In genomic region chr5:134883077-134883476, GRCm38 (mm10) we compare ENCODE assay signal across 16 mouse cellular contexts. TPM values are rescaled to one million over a fixed set of nuclear protein-coding genes. Genes with fewer than 3 reads are reported as not detected.
DNase-seq lines count a peak whose midpoint lies in the region; ATAC-seq and TF ChIP-seq lines count a peak whose summit lies in the region.
"Had no signal": no experiment of that assay in that cellular context is flagged by ENCODE, and none has a peak within 500 bp of the region (broad histone marks: within the 10 kb centered on the region; RNA-seq: fewer than 3 reads in every experiment).

No protein-coding gene starts in this region.

- peak; percentile 90 for DNase-seq in cerebellum, adult 11-12 months
- peak; percentile 80 to 83 for DNase-seq in cerebellum, postnatal 25 days
- no peak for DNase-seq in spleen, postnatal 4 days (ENCODE audit: low spot score in 2 of 2)
- DNase-seq in left cerebral cortex, adult 2 months (ENCODE audit: extremely low spot score in 1 of 2, low spot score in 2 of 2), result no peak
- DNase-seq: adrenal gland, postnatal 36 days; thymus, postnatal 36 days had no signal

- H3K4me2 ChIP-seq in intestine, embryonic 16.5 days (ENCODE audit: low read depth, low read length), result no peak overlapping the region
- no peak overlapping the region for H3K4me2 ChIP-seq in intestine, postnatal 0 days (replicated peaks; ENCODE audit: low read depth)
- no peak overlapping the region for H3K4me2 ChIP-seq in lung, embryonic 16.5 days (ENCODE audit: low read depth, low read length)
- no peak overlapping the region for H3K4me2 ChIP-seq in forebrain, embryonic 16.5 days (ENCODE audit: low read length)
- H3K4me2 ChIP-seq: limb, embryonic 12.5 days; lung, embryonic 15.5 days had no signal

- no peak overlapping the region for H3K9ac ChIP-seq in intestine, embryonic 16.5 days (ENCODE audit: low read depth, low read length)
- no peak overlapping the region for H3K9ac ChIP-seq in intestine, postnatal 0 days (ENCODE audit: low read depth, low read length)
- H3K9ac ChIP-seq in lung, embryonic 16.5 days (ENCODE audit: low read length), result no peak overlapping the region
- H3K9ac ChIP-seq in forebrain, embryonic 16.5 days (replicated peaks; ENCODE audit: low read depth, low read length), result no peak overlapping the region
- H3K9ac ChIP-seq: limb, embryonic 12.5 days; lung, embryonic 15.5 days had no signal

- H3K27me3 ChIP-seq in intestine, embryonic 16.5 days (replicated peaks; ENCODE audit: control insufficient read depth, insufficient read depth, low read length), result no peaks in the 10 kb centered on the region
- H3K27me3 ChIP-seq in intestine, postnatal 0 days (replicated peaks; ENCODE audit: control insufficient read depth, insufficient read depth, low read length), result no peaks in the 10 kb centered on the region
- no peaks in the 10 kb centered on the region for H3K27me3 ChIP-seq in lung, embryonic 16.5 days (ENCODE audit: control insufficient read depth, insufficient read depth, low read depth, low read length)
- no peaks in the 10 kb centered on the region for H3K27me3 ChIP-seq in forebrain, embryonic 16.5 days (replicated peaks; ENCODE audit: control insufficient read depth, insufficient read depth, low read length)
- H3K27me3 ChIP-seq: limb, embryonic 12.5 days; lung, embryonic 15.5 days had no signal

- 0 out of 2 replicates have a peak, but pooled peaks have one; percentile 36 for ATAC-seq in intestine, embryonic 16.5 days
- ATAC-seq in intestine, postnatal 0 days, result no peak
- ATAC-seq in lung, embryonic 16.5 days (ENCODE audit: low read depth), result peak; percentile 37
- ATAC-seq in forebrain, embryonic 16.5 days, result no peak

- WGBS in intestine, embryonic 16.5 days, result 49% methylated on average over 3 of the region's 3 CpGs
- 52% methylated on average over 3 of the region's 3 CpGs for WGBS in intestine, postnatal 0 days
- WGBS in lung, embryonic 16.5 days, result 54% methylated on average over 3 of the region's 3 CpGs
- 64% methylated on average over 3 of the region's 3 CpGs for WGBS in forebrain, embryonic 16.5 days

- TF ChIP-seq CTCF in intestine, postnatal 0 days (IDR thresholded peaks at IDR 0.05; ENCODE audit: low read depth), result no peak
- TF ChIP-seq CTCF in left cerebral cortex, adult 2 months (IDR thresholded peaks at IDR 0.05), result no peak

- no peaks in the 10 kb centered on the region for H3K4me1 ChIP-seq in intestine, embryonic 16.5 days (ENCODE audit: control insufficient read depth, insufficient read depth, low read length)
- H3K4me1 ChIP-seq in intestine, postnatal 0 days (replicated peaks; ENCODE audit: control insufficient read depth, insufficient read depth, low read length), result no peaks in the 10 kb centered on the region
- H3K4me1 ChIP-seq in lung, embryonic 16.5 days (replicated peaks; ENCODE audit: control insufficient read depth, insufficient read depth, low read length), result peaks cover 5% of the 10 kb centered on the region; the same call in 1 of the 2 replicates
- H3K4me1 ChIP-seq in forebrain, embryonic 16.5 days (replicated peaks; ENCODE audit: control insufficient read depth, insufficient read depth, low read length), result no peaks in the 10 kb centered on the region

- H3K27ac ChIP-seq in intestine, embryonic 16.5 days (ENCODE audit: low read length), result no peak overlapping the region
- H3K27ac ChIP-seq in intestine, postnatal 0 days (ENCODE audit: low read depth, low read length), result no peak overlapping the region
- H3K27ac ChIP-seq in lung, embryonic 16.5 days (ENCODE audit: low read length), result no peak overlapping the region
- H3K27ac ChIP-seq in left cerebral cortex, adult 2 months, result no peak overlapping the region; the same call in 1 of the 2 replicates
- no peak overlapping the region for H3K27ac ChIP-seq in forebrain, embryonic 16.5 days (ENCODE audit: low read length)
- H3K27ac ChIP-seq: limb, embryonic 12.5 days; lung, embryonic 15.5 days had no signal

- no peak overlapping the region for H3K4me3 ChIP-seq in intestine, embryonic 16.5 days (ENCODE audit: low read length)
- H3K4me3 ChIP-seq in intestine, postnatal 0 days (ENCODE audit: low read depth, low read length), result no peak overlapping the region
- H3K4me3 ChIP-seq in lung, embryonic 16.5 days (ENCODE audit: low read length), result no peak overlapping the region
- H3K4me3 ChIP-seq in left cerebral cortex, adult 2 months, result no peak overlapping the region
- H3K4me3 ChIP-seq in forebrain, embryonic 16.5 days (replicated peaks; ENCODE audit: low read length), result no peak overlapping the region
- H3K4me3 ChIP-seq: limb, embryonic 12.5 days; lung, embryonic 15.5 days had no signal

- H3K36me3 ChIP-seq in intestine, embryonic 16.5 days (ENCODE audit: control insufficient read depth, insufficient read depth, low read length), result no peaks in the 10 kb centered on the region
- H3K36me3 ChIP-seq in intestine, postnatal 0 days (ENCODE audit: control insufficient read depth, insufficient read depth), result no peaks in the 10 kb centered on the region
- H3K36me3 ChIP-seq in lung, embryonic 16.5 days (ENCODE audit: control insufficient read depth, insufficient read depth, low read length), result no peaks in the 10 kb centered on the region
- H3K36me3 ChIP-seq in forebrain, embryonic 16.5 days (ENCODE audit: control insufficient read depth, insufficient read depth), result no peaks in the 10 kb centered on the region
- H3K36me3 ChIP-seq: limb, embryonic 12.5 days; lung, embryonic 15.5 days had no signal

- no peaks in the 10 kb centered on the region for H3K9me3 ChIP-seq in intestine, embryonic 16.5 days (ENCODE audit: control insufficient read depth, low read length)
- no peaks in the 10 kb centered on the region for H3K9me3 ChIP-seq in intestine, postnatal 0 days (ENCODE audit: control insufficient read depth)
- H3K9me3 ChIP-seq in lung, embryonic 16.5 days (ENCODE audit: control insufficient read depth, low read length), result no peaks in the 10 kb centered on the region
- no peaks in the 10 kb centered on the region for H3K9me3 ChIP-seq in forebrain, embryonic 16.5 days (ENCODE audit: control insufficient read depth, low read length)
- H3K9me3 ChIP-seq: lung, embryonic 15.5 days had no signal

- intact Hi-C loops in left cerebral cortex, adult 2 months (cut with DNase I), result no loop called here

RNA-seq across cellular contexts. Expression of gene Tmem270, which starts 23.5 kb away (rescaled TPM):
- polyA plus RNA-seq in intestine, embryonic 16.5 days (2015; fragmentation: Nextera tagmentation; extraction: Ambion mirVana), result not detected in 2 replicates
- not detected in 2 replicates for polyA plus RNA-seq in intestine, postnatal 0 days (2015; fragmentation: Nextera tagmentation; extraction: Ambion mirVana)
- not detected in 2 replicates for polyA plus RNA-seq in lung, embryonic 16.5 days (2015; fragmentation: Nextera tagmentation; extraction: Ambion mirVana)
- total RNA-seq in left cerebral cortex, adult 2 months (2021), result not detected
- polyA plus RNA-seq in forebrain, embryonic 16.5 days (2015; fragmentation: Nextera tagmentation; extraction: Ambion mirVana), result not detected in 2 replicates
- total RNA-seq: adrenal gland, postnatal 36 days; CH12.LX; gastrocnemius, postnatal 36 days had no signal
- polyA plus RNA-seq: intestine, embryonic 14.5 days; limb, embryonic 12.5 days; lung, embryonic 15.5 days; spleen, adult 2 months had no signal

RNA-seq across cellular contexts. Expression of gene Cldn13, which starts 32.2 kb away (rescaled TPM):
- 2.1 and 6.4 TPM in 2 replicates for polyA plus RNA-seq in intestine, embryonic 16.5 days (2015; fragmentation: Nextera tagmentation; extraction: Ambion mirVana)
- polyA plus RNA-seq in intestine, postnatal 0 days (2015; fragmentation: Nextera tagmentation; extraction: Ambion mirVana), result not detected in 2 replicates
- 0.75 and 3.3 TPM in 2 replicates for polyA plus RNA-seq in lung, embryonic 16.5 days (2015; fragmentation: Nextera tagmentation; extraction: Ambion mirVana)
- not detected for total RNA-seq in left cerebral cortex, adult 2 months (2021)
- polyA plus RNA-seq in forebrain, embryonic 16.5 days (2015; fragmentation: Nextera tagmentation; extraction: Ambion mirVana), result not detected in 2 replicates
- total RNA-seq: adrenal gland, postnatal 36 days; CH12.LX; gastrocnemius, postnatal 36 days had no signal

RNA-seq across cellular contexts. Expression of gene Mettl27, which starts 49.1 kb away (rescaled TPM):
- polyA plus RNA-seq in intestine, embryonic 16.5 days (2015; fragmentation: Nextera tagmentation; extraction: Ambion mirVana), result 27.2 TPM in 2 replicates
- 30.3 and 31.4 TPM in 2 replicates for polyA plus RNA-seq in intestine, postnatal 0 days (2015; fragmentation: Nextera tagmentation; extraction: Ambion mirVana)
- 30.6 and 33.5 TPM in 2 replicates for polyA plus RNA-seq in lung, embryonic 16.5 days (2015; fragmentation: Nextera tagmentation; extraction: Ambion mirVana)
- 1 to 10 TPM; 7.5 to 9.3 TPM for total RNA-seq in left cerebral cortex, adult 2 months (2021)
- 8.4 and 10.6 TPM in 2 replicates for polyA plus RNA-seq in forebrain, embryonic 16.5 days (2015; fragmentation: Nextera tagmentation; extraction: Ambion mirVana)

Comparison
In these comparisons a context has a peak if more than half of its experiments do, and no peak if none do; other contexts are left out.
1. ATAC-seq: peak in intestine, embryonic 16.5 days (single experiment) and lung, embryonic 16.5 days (single experiment); none in intestine, postnatal 0 days (single experiment) and forebrain, embryonic 16.5 days (single experiment).
2. DNase-seq: peak in cerebellum, adult 11-12 months (single experiment) and cerebellum, postnatal 25 days (2 of 2); none in spleen, postnatal 4 days (0 of 2) and left cerebral cortex, adult 2 months (0 of 2).